Mouse (Mus musculus) A20 (cell line): ENCODE measurements at regions not wholly inside any gene's neighbourhood (a gene's known extent, or its start where the extent isn't known, plus 50 kb on each side); places are given as distances from the start of the nearest gene placed in this dataset.

Experiments used
- DNase-seq: peaks from one replicate; pipeline ENCODE4 v3.0.0-alpha.2; 2011; ENCODE audit warnings: low read depth, low spot score

DNA sequence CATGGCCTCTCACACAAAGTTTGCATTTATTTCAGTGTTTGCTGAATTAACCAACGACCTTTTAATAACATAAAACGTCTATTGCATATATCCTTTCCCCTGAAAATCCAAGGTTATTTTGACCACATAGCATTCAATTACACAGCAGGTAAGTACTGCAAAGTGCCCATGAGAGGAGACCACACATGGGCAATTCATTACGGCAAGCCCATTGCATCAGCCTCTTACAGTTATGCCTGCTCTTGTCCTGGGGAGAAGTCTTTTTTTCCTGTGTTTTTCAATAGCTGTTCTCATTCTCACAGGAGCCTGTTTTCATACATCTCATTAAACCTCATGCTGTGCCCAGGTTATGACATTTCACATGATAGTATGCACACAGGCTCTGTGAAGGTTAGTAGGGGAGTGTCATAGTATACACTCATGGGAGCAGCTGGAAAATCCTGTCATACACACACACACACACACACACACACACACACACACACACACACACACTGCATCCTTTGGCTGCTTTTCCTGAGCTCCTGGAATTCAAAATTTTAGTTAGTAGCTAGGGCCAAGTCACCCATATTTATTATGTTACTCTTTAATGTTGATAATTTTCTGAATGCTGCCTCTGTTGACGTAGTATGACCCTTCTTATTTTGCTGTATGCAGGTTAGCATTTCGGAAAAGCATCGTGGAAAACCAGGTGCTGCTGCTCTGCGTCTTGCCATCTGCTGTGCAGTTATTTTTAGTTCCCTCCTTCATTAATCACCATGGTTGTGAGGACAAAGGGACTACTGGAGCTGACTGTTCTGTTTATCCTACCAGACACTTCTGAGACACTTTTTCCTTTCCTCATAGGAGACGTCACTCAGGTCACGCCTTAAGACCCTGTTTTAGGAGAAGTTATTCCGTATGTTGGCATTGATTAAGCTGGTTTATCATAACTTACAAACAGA lies 483.6 kb downstream of the Bckdhb start:
- DNase-seq = no peak
